Mouse (Mus musculus) adrenal gland, postnatal 0 days (tissue): ENCODE results near the gene Lao1. TPM values are rescaled to one million over a fixed set of nuclear protein-coding genes. Genes with fewer than 3 reads are reported as not detected.

ENCODE experiments used
- polyA plus RNA-seq: library from polyadenylated mRNA; unstranded; fragments of >200 nt; fragmentation: Nextera tagmentation; extraction: Ambion mirVana; gene quantifications from 2 replicates; pipeline ENCODE4 v1.2.1, GENCODE M21; 2015

Lao1 gene
- not detected in 2 replicates for polyA plus RNA-seq

DNA sequence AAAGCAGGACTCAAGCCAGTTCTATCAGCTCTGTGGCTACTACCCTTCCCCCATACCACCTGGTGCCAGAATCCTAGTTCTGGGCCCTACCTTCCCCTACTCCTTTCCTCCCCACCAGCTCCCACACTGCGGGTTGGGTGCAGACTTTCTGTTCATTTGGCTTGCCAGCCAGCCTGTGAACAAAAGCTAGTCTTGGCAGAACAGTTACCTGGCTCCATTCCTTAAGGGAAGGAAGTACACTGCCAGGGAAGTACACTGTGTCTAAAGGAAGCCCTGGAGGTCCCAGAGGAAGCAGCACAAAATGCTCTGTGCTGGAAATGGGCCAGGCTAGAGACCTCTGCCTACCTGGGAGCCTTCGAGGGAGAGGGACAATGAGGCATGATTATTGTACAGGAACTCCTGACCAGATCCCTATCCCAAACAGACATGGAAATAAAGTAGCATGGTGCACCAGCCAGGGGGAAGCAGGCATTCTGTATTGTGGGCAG lies at the start of gene Lao1:
Lao1 (plus strand) TSS at position 438 of the 488 bp plus-strand sequence.

DNA sequence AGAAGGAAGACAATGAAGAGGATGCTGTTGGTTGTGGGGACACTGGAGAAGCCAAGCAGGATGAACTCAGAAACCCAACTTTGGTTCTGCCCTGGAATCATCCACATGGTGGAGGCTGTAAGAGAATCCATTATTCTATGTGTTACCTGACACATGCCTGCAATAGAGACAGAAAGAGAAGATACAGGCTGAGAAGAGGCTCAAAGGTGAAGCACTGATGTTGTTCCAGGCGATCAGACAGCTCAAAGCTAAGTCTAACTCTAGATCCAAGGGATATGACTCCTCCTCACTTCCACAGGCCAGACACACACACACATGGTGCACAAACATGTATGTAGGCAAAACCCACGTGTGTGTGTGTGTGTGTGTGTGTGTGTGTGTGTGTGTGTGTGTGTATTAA lies 44.0 kb upstream of the Lao1 start, which contains the start of gene Olfr1329:
Olfr1329 (minus strand) TSS at position 101 of the 400 bp plus-strand sequence.

DNA sequence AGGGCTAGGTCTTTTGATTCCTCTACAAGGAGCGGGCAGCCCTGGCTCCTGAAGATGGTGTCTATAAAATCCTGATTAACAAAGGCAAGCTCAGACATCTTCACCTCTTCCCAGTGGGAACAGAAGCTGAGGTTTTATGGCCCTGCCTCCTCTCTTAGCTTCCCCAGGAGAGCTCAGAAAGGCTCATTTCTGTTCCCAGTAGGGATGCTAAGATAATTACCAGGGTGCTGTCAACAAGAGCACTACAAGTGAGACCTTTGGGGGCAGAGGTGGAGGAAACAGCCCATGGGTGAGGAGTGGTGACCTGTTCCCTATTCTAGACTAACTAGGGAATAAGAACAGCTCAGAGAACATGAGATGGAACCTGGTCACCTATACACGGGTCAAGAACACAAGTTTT lies 22.9 kb upstream of the Lao1 start, which contains the start of gene Olfr1328:
Olfr1328 (minus strand) TSS at position 101 of the 400 bp plus-strand sequence.

Other genes with a start within 250 kb of the Lao1 start
- gene Olfr1340, start 241.4 kb upstream of the Lao1 start, polyA plus RNA-seq: not detected in 2 replicates
- not detected in 2 replicates for gene Olfr1339, start 229.4 kb upstream of the Lao1 start, polyA plus RNA-seq
- not detected in 2 replicates for gene Olfr1338, start 202.8 kb upstream of the Lao1 start, polyA plus RNA-seq
- not detected in 2 replicates for gene Olfr1337, start 179.0 kb upstream of the Lao1 start, polyA plus RNA-seq
- gene Olfr1335, start 151.6 kb upstream of the Lao1 start, polyA plus RNA-seq: not detected in 2 replicates
- not detected in 2 replicates for gene Olfr1333, start 125.3 kb upstream of the Lao1 start, polyA plus RNA-seq
- not detected in 2 replicates for gene Olfr1331, start 96.9 kb upstream of the Lao1 start, polyA plus RNA-seq
- gene Olfr1330, start 73.0 kb upstream of the Lao1 start, polyA plus RNA-seq: not detected in 2 replicates
- gene Olfr1329, start 44.1 kb upstream of the Lao1 start, polyA plus RNA-seq: not detected in 2 replicates
- not detected in 2 replicates for gene Olfr1328, start 23.0 kb upstream of the Lao1 start, polyA plus RNA-seq
- 11.3 and 16.9 TPM in 2 replicates for gene Slc2a1, start 147.1 kb downstream of the Lao1 start, polyA plus RNA-seq
- 4.9 and 6.4 TPM in 2 replicates for gene Zfp691, start 212.6 kb downstream of the Lao1 start, polyA plus RNA-seq
- gene Ermap, start 228.4 kb downstream of the Lao1 start, polyA plus RNA-seq: 5.5 and 11.7 TPM in 2 replicates
- gene Svbp, start 233.7 kb downstream of the Lao1 start, polyA plus RNA-seq: 120 and 153 TPM in 2 replicates